13 mouse cellular contexts compared by ENCODE assay signal in genomic region chr11:68404185-68404584, GRCm38 (mm10). TPM values are rescaled to one million over a fixed set of nuclear protein-coding genes. Genes with fewer than 3 reads are reported as not detected.
A peak's percentile ranks its signal among the peaks of the same experiment; 100 is the strongest.
DNase-seq lines count a peak whose midpoint lies in the region; ATAC-seq and TF ChIP-seq lines count a peak whose summit lies in the region.
"Had no signal": no experiment of that assay in that cellular context is flagged by ENCODE, and none has a peak within 500 bp of the region (broad histone marks: within the 10 kb centered on the region; RNA-seq: fewer than 3 reads in every experiment).

No protein-coding gene starts in this region.

- H3K4me2 ChIP-seq in heart, embryonic 11.5 days, result no peak overlapping the region
- H3K4me2 ChIP-seq: forebrain, embryonic 12.5 days; heart, embryonic 12.5 days had no signal

- peaks cover 4% of the 10 kb centered on the region for H3K4me1 ChIP-seq in spleen, adult 2 months (ENCODE audit: control insufficient read depth, insufficient read depth, insufficient read length)
- peaks cover 5% of the 10 kb centered on the region; the same call in 1 of the 2 replicates for H3K4me1 ChIP-seq in heart, embryonic 11.5 days (ENCODE audit: control insufficient read depth, insufficient read depth, low read length)

- 28% methylated on average over 4 of the region's 4 CpGs for WGBS in spleen, adult 2 months
- WGBS in heart, embryonic 11.5 days (ENCODE audit: insufficient replicate concordance), result 50% methylated on average over 4 of the region's 4 CpGs

- H3K9ac ChIP-seq in heart, embryonic 11.5 days (ENCODE audit: low read depth, low read length), result no peak overlapping the region
- H3K9ac ChIP-seq: forebrain, embryonic 12.5 days; heart, embryonic 12.5 days had no signal

- peak; percentile 45 for TF ChIP-seq CTCF in gastrocnemius, adult 2 months (IDR thresholded peaks at IDR 0.05)
- TF ChIP-seq CTCF in spleen, adult 2 months (IDR thresholded peaks at IDR 0.05; ENCODE audit: extremely low read depth, insufficient read depth, insufficient read length, insufficient replicate concordance), result peak; percentile 39; the same call in 1 of the 2 replicates

- H3K27me3 ChIP-seq in spleen, adult 2 months (ENCODE audit: control insufficient read depth, insufficient read depth, low read length), result peaks cover 15% of the 10 kb centered on the region
- peaks cover 39% of the 10 kb centered on the region for H3K27me3 ChIP-seq in heart, embryonic 11.5 days (ENCODE audit: control insufficient read depth, insufficient read depth, low read length)

- H3K4me3 ChIP-seq in gastrocnemius, adult 2 months, result no peak overlapping the region
- no peak overlapping the region for H3K4me3 ChIP-seq in spleen, adult 2 months (ENCODE audit: extremely low read depth, insufficient read depth, insufficient read length)
- H3K4me3 ChIP-seq in heart, embryonic 11.5 days (ENCODE audit: low read depth, low read length), result no peak overlapping the region
- H3K4me3 ChIP-seq: forebrain, embryonic 12.5 days; heart, embryonic 12.5 days; megakaryocyte, embryonic 14.5 days had no signal

- no peaks in the 10 kb centered on the region for H3K9me3 ChIP-seq in heart, embryonic 11.5 days (replicated peaks; ENCODE audit: control insufficient read depth, low read length)
- H3K9me3 ChIP-seq: forebrain, embryonic 12.5 days; heart, embryonic 12.5 days had no signal

- ATAC-seq in granulocyte monocyte progenitor cell, adult 5-6 weeks (replicated peaks; ENCODE audit: poor library complexity, severe bottlenecking), result peak; percentile 62
- ATAC-seq in heart, embryonic 11.5 days (replicated peaks; ENCODE audit: insufficient number of reproducible peaks, low FRiP score, low TSS enrichment), result no peak

- H3K27ac ChIP-seq in gastrocnemius, adult 2 months, result no peak overlapping the region
- H3K27ac ChIP-seq in spleen, adult 2 months (ENCODE audit: insufficient read depth, low read length), result no peak overlapping the region
- no peak overlapping the region for H3K27ac ChIP-seq in heart, embryonic 11.5 days (ENCODE audit: low read depth, low read length)
- H3K27ac ChIP-seq: forebrain, embryonic 12.5 days had no signal

- no peaks in the 10 kb centered on the region for H3K36me3 ChIP-seq in spleen, adult 2 months (ENCODE audit: control insufficient read depth, insufficient read depth, low read length)
- no peaks in the 10 kb centered on the region for H3K36me3 ChIP-seq in heart, embryonic 11.5 days (ENCODE audit: control insufficient read depth, insufficient read depth, low read length)
- H3K36me3 ChIP-seq: forebrain, embryonic 12.5 days; heart, embryonic 12.5 days had no signal

- no peak for TF ChIP-seq POLR2A in spleen, adult 2 months (IDR thresholded peaks at IDR 0.05; ENCODE audit: low read depth, low read length)

- no peak for DNase-seq in gastrocnemius, adult 2 months
- no peak for DNase-seq in gastrocnemius, adult 18-20 months (ENCODE audit: low spot score)
- peak in 1 of 2 experiments; percentile 37 for DNase-seq in spleen, adult 2 months (ENCODE audit: low read depth in 1 of 2, low spot score in 2 of 2)
- no peak for DNase-seq in spleen, postnatal 4 days (ENCODE audit: low spot score in 2 of 2)
- peak; percentile 69 for DNase-seq in thymus, postnatal 25 days
- DNase-seq in ovary, postnatal 10 days (ENCODE audit: low spot score), result no peak
- DNase-seq: cerebellum, postnatal 36 days; kidney, adult 8-10 months had no signal

- intact Hi-C loops in gastrocnemius, adult 2 months (cut with DNase I), result loop anchor here (10.0 kb wide), 1 partner anchor 509 kb away; no protein-coding TSS in a partner anchor

RNA-seq across cellular contexts. Expression of gene Ntn1, which starts 3.6 kb away (rescaled TPM):
- total RNA-seq in gastrocnemius, adult 2 months (2021), result 1 to 10 TPM; 4.7 to 8.0 TPM
- 1 to 10 TPM; 3.4 to 7.0 TPM for total RNA-seq in gastrocnemius, adult 18-20 months (2021)
- polyA plus RNA-seq in spleen, adult 2 months (2012; rRNA removed), result 3.8 and 5.5 TPM in 2 replicates
- total RNA-seq in granulocyte monocyte progenitor cell, adult 5-6 weeks (2014; fragmentation: Nextera tagmentation), result not detected in 2 replicates
- total RNA-seq in granulocyte monocyte progenitor cell, adult 5-6 weeks (2017), result not detected in 2 replicates
- polyA plus RNA-seq in heart, embryonic 11.5 days (2014; fragmentation: Nextera tagmentation; extraction: Ambion mirVana), result 6.1 and 6.8 TPM in 2 replicates

RNA-seq across cellular contexts. Expression of gene Pik3r5, which starts 27.7 kb away (rescaled TPM):
- total RNA-seq in gastrocnemius, adult 2 months (2021), result under 1 TPM; 0.43 to 0.56 TPM
- under 1 TPM; 0.23 to 0.88 TPM for total RNA-seq in gastrocnemius, adult 18-20 months (2021)
- 34.7 and 37.3 TPM in 2 replicates for polyA plus RNA-seq in spleen, adult 2 months (2012; rRNA removed)
- 16.5 TPM in 2 replicates for total RNA-seq in granulocyte monocyte progenitor cell, adult 5-6 weeks (2014; fragmentation: Nextera tagmentation)
- 4.4 and 9.0 TPM in 2 replicates for total RNA-seq in granulocyte monocyte progenitor cell, adult 5-6 weeks (2017)
- 0.19 and 0.25 TPM in 2 replicates for polyA plus RNA-seq in heart, embryonic 11.5 days (2014; fragmentation: Nextera tagmentation; extraction: Ambion mirVana)

Comparison
In these comparisons a context has a peak if more than half of its experiments do, and no peak if none do; other contexts are left out.
1. RNA of gene Ntn1, which starts 3.6 kb away (total RNA-seq): 4.7 to 8.0 TPM in gastrocnemius, adult 2 months and 3.4 to 7.0 TPM in gastrocnemius, adult 18-20 months; not detected in granulocyte monocyte progenitor cell, adult 5-6 weeks; every median in the first group is over 4 times any median in the second.